Mouse (Mus musculus): ENCODE measurements at regions not wholly inside any gene's neighbourhood (a gene's known extent, or its start where the extent isn't known, plus 50 kb on each side); places are given as distances from the start of the nearest gene placed in this dataset.
A peak's percentile ranks its signal among the peaks of the same experiment; 100 is the strongest.

- Histone ChIP-seq H3K9me3 (ENCODE audit: low read depth, low read length) (no peaks in the 10 kb centered on the region), H3K27ac (ENCODE audit: low read depth) (no peak overlapping the region), H3K36me3 (ENCODE audit: insufficient read depth) (no peaks in the 10 kb centered on the region), H3K4me1 (ENCODE audit: insufficient read depth) (peaks cover 27% of the 10 kb centered on the region), H3K4me3 (ENCODE audit: low read depth, low read length) (no peak overlapping the region), H3K27me3 (ENCODE audit: insufficient read depth, low read length) (no peaks in the 10 kb centered on the region), H3K4me2 (no peak overlapping the region), H3K9ac (no peak overlapping the region)
- WGBS = 32% methylated on average over 4 of the region's 4 CpGs
- ATAC-seq (ENCODE audit: insufficient read depth) (no peak), DNase-seq (no peak)
- TF ChIP-seq CTCF (IDR thresholded peaks at IDR 0.05; ENCODE audit: low read depth) = no peak
These were observed 427.2 kb downstream of the Wdr11 start for GRCm38 (mm10) chr7:130018891-130019290.

- Histone ChIP-seq H3K27me3 (ENCODE audit: insufficient read depth, low read length) (no peaks in the 10 kb centered on the region), H3K4me3 (ENCODE audit: low read depth, low read length) (no peak overlapping the region), H3K27ac (ENCODE audit: low read depth) (no peak overlapping the region), H3K36me3 (ENCODE audit: insufficient read depth) (no peaks in the 10 kb centered on the region), H3K9me3 (ENCODE audit: low read depth, low read length) (no peaks in the 10 kb centered on the region), H3K9ac (no peak overlapping the region), H3K4me1 (ENCODE audit: insufficient read depth) (no peaks in the 10 kb centered on the region), H3K4me2 (no peak overlapping the region)
- peak; percentile 78 for DNase-seq
- no peak for TF ChIP-seq CTCF (IDR thresholded peaks at IDR 0.05; ENCODE audit: low read depth)
- no peak for ATAC-seq (ENCODE audit: insufficient read depth)
These were observed 437.3 kb downstream of the Wdr11 start for GRCm38 (mm10) chr7:130028945-130029344.

GRCm38 (mm10) chr7:130030711-130031110 lies 439.0 kb downstream of the Wdr11 start:
- Histone ChIP-seq H3K4me1 (ENCODE audit: insufficient read depth) (no peaks in the 10 kb centered on the region), H3K27ac (ENCODE audit: low read depth) (no peak overlapping the region), H3K9ac (no peak overlapping the region), H3K4me2 (no peak overlapping the region), H3K9me3 (ENCODE audit: low read depth, low read length) (no peaks in the 10 kb centered on the region), H3K36me3 (ENCODE audit: insufficient read depth) (no peaks in the 10 kb centered on the region), H3K27me3 (ENCODE audit: insufficient read depth, low read length) (no peaks in the 10 kb centered on the region), H3K4me3 (ENCODE audit: low read depth, low read length) (no peak overlapping the region)
- WGBS = 80% methylated on average over 4 of the region's 4 CpGs
- DNase-seq (no peak), ATAC-seq (ENCODE audit: insufficient read depth) (no peak)
- no peak for TF ChIP-seq CTCF (IDR thresholded peaks at IDR 0.05; ENCODE audit: low read depth)

- no peaks in the 10 kb centered on the region for H3K9me3 ChIP-seq (ENCODE audit: low read depth, low read length)
- H3K4me3 ChIP-seq (ENCODE audit: low read depth, low read length) = no peak overlapping the region
- H3K4me1 ChIP-seq (ENCODE audit: insufficient read depth) = peaks cover 21% of the 10 kb centered on the region
- DNase-seq = no peak
- no peaks in the 10 kb centered on the region for H3K27me3 ChIP-seq (ENCODE audit: insufficient read depth, low read length)
- no peak for ATAC-seq (ENCODE audit: insufficient read depth)
- no peaks in the 10 kb centered on the region for H3K36me3 ChIP-seq (ENCODE audit: insufficient read depth)
- H3K27ac ChIP-seq (ENCODE audit: low read depth) = peak overlapping the region; percentile 89; the same call in 1 of the 2 replicates
- no peak overlapping the region for H3K9ac ChIP-seq
- no peak overlapping the region for H3K4me2 ChIP-seq
- 52% methylated on average over 5 of the region's 5 CpGs for WGBS
- no peak for TF ChIP-seq CTCF (IDR thresholded peaks at IDR 0.05; ENCODE audit: low read depth)
These were observed 444.6 kb downstream of the Wdr11 start for GRCm38 (mm10) chr7:130036235-130036634.

GRCm38 (mm10) chr7:130036845-130037572 lies 445.3 kb downstream of the Wdr11 start:
- peak overlapping the region; percentile 89 for H3K27ac ChIP-seq (ENCODE audit: low read depth)
- TF ChIP-seq CTCF (IDR thresholded peaks at IDR 0.05; ENCODE audit: low read depth) = no peak
- no peak overlapping the region for H3K9ac ChIP-seq
- H3K9me3 ChIP-seq (ENCODE audit: low read depth, low read length) = no peaks in the 10 kb centered on the region
- ATAC-seq (ENCODE audit: insufficient read depth) (peak; percentile 88), DNase-seq (peak; percentile 80)
- no peaks in the 10 kb centered on the region for H3K27me3 ChIP-seq (ENCODE audit: insufficient read depth, low read length)
- 45% methylated on average over 8 of the region's 8 CpGs for WGBS
- no peaks in the 10 kb centered on the region for H3K36me3 ChIP-seq (ENCODE audit: insufficient read depth)
- peaks cover 29% of the 10 kb centered on the region for H3K4me1 ChIP-seq (ENCODE audit: insufficient read depth)
- H3K4me2 ChIP-seq = no peak overlapping the region
- H3K4me3 ChIP-seq (ENCODE audit: low read depth, low read length) = no peak overlapping the region

GRCm38 (mm10) chr7:130037573-130037925 lies 445.9 kb downstream of the Wdr11 start:
- Histone ChIP-seq H3K27me3 (ENCODE audit: insufficient read depth, low read length) (no peaks in the 10 kb centered on the region), H3K4me2 (no peak overlapping the region), H3K9me3 (ENCODE audit: low read depth, low read length) (no peaks in the 10 kb centered on the region), H3K27ac (ENCODE audit: low read depth) (peak overlapping the region; percentile 89), H3K9ac (no peak overlapping the region), H3K4me1 (ENCODE audit: insufficient read depth) (peaks cover 31% of the 10 kb centered on the region), H3K36me3 (ENCODE audit: insufficient read depth) (no peaks in the 10 kb centered on the region), H3K4me3 (ENCODE audit: low read depth, low read length) (no peak overlapping the region)
- ATAC-seq (ENCODE audit: insufficient read depth) (peak; percentile 59; the same call in 1 of the 2 replicates), DNase-seq (peak; percentile 72)
- 45% methylated on average over 4 of the region's 4 CpGs for WGBS
- TF ChIP-seq CTCF (IDR thresholded peaks at IDR 0.05; ENCODE audit: low read depth) = no peak

- ATAC-seq (ENCODE audit: insufficient read depth) = no peak
- TF ChIP-seq CTCF (IDR thresholded peaks at IDR 0.05; ENCODE audit: low read depth) = no peak
- Histone ChIP-seq H3K4me1 (ENCODE audit: insufficient read depth) (peaks cover 42% of the 10 kb centered on the region), H3K36me3 (ENCODE audit: insufficient read depth) (no peaks in the 10 kb centered on the region), H3K4me3 (ENCODE audit: low read depth, low read length) (no peak overlapping the region), H3K4me2 (no peak overlapping the region), H3K27ac (ENCODE audit: low read depth) (no peak overlapping the region), H3K9ac (no peak overlapping the region), H3K9me3 (ENCODE audit: low read depth, low read length) (no peaks in the 10 kb centered on the region), H3K27me3 (ENCODE audit: insufficient read depth, low read length) (no peaks in the 10 kb centered on the region)
- WGBS = 76% methylated on average over 8 of the region's 8 CpGs
- no peak for DNase-seq
These were observed 448.9 kb downstream of the Wdr11 start for GRCm38 (mm10) chr7:130040596-130040995.
